Mouse (Mus musculus) liver, embryonic 14.5 days (tissue): ENCODE measurements around the gene Siglecf.

Experiments used
- CTCF ChIP-seq: IDR thresholded peaks from 2 replicates; pipeline ENCODE4 v1.5.1; 2016; ENCODE audit warnings: antibody characterized with exemption, low read depth, control low read depth
- EP300 ChIP-seq: IDR thresholded peaks from 2 replicates; pipeline ENCODE4 v1.6.1; 2016; ENCODE audit warnings: antibody characterized with exemption, low read depth

GRCm38 (mm10) chr7:43399501-43399900 is 48.4 kb downstream of the Siglecf start:
- TF ChIP-seq CTCF (no peak), EP300 (no peak)
